Mouse (Mus musculus) heart, adult 2 months (tissue): Measurements from ENCODE around the gene Atg9a.

Experiments
- CTCF ChIP-seq: fragments of 200-600 bp; IDR thresholded peaks from 2 replicates; pipeline ENCODE4 v1.8.1; 2022; ENCODE audit warnings: antibody characterized with exemption, mild to moderate bottlenecking, moderate library complexity
- POLR2A ChIP-seq: fragments of 200-500 bp; IDR thresholded peaks from 2 replicates; pipeline ENCODE4 v1.6.1; 2011; ENCODE audit warnings: mild to moderate bottlenecking, low read depth, low read length, control low read depth; ENCODE audit not compliant: insufficient read depth

GRCm38 (mm10) chr1:75226138-75226537, 34.1 kb upstream of the Atg9a start:
- no peak for TF ChIP-seq POLR2A
- no peak for TF ChIP-seq CTCF
